Mouse (Mus musculus): ENCODE results near the gene Dgkk. TPM values are rescaled to one million over a fixed set of nuclear protein-coding genes. Genes with fewer than 3 reads are reported as not detected.
A peak's percentile ranks its signal among the peaks of the same experiment; 100 is the strongest.
"Not testable (repeated sequence)": the region's sequence is repeated elsewhere in the genome, so short reads cannot be mapped to it uniquely, and the experiment has no call there.

Dgkk gene
- polyA plus RNA-seq (2014; fragmentation: Nextera tagmentation; extraction: Ambion mirVana): 6.8 and 7.3 TPM in 2 replicates

GRCm38 (mm10) chrX:6779006-6779405 lies at the start of gene Dgkk:
Dgkk (plus strand) TSS chrX:6779306.
- not testable (repeated sequence) for H3K27me3 ChIP-seq (ENCODE audit: control insufficient read depth, insufficient read depth, low read length); ATAC-seq (ENCODE audit: insufficient number of reproducible peaks, insufficient read depth, low FRiP score, low read depth); H3K9me3 ChIP-seq (ENCODE audit: control insufficient read depth, low read length); H3K36me3 ChIP-seq (ENCODE audit: control insufficient read depth, insufficient read depth, low read length); H3K4me1 ChIP-seq (ENCODE audit: control insufficient read depth in 2 of 2, insufficient read depth in 2 of 2, low read length in 2 of 2); H3K27ac ChIP-seq (replicated peaks in 1 of 2; ENCODE audit: control insufficient read depth in 1 of 2, insufficient read depth in 1 of 2, low read depth in 2 of 2, low read length in 2 of 2)
- H3K4me3 ChIP-seq (ENCODE audit: control insufficient read depth in 1 of 2, insufficient read depth in 1 of 2, low read depth in 1 of 2, low read length in 2 of 2): peak within 1 kb of the TSS; percentile 41 to 53
- H3K4me2 ChIP-seq (ENCODE audit: low read length): peak within 1 kb of the TSS; percentile 66
- 27% methylated on average over 23 of the region's 30 CpGs for WGBS
- H3K9ac ChIP-seq (ENCODE audit: low read length): peak within 1 kb of the TSS; percentile 48; the same call in 1 of the 2 replicates

GRCm38 (mm10) chrX:6733998-6734397 lies 45.1 kb upstream of the Dgkk start:
- no peak for ATAC-seq (ENCODE audit: insufficient number of reproducible peaks, insufficient read depth, low FRiP score, low read depth)

GRCm38 (mm10) chrX:6750714-6751113 lies 28.4 kb upstream of the Dgkk start:
- 30% methylated on average over 1 of the region's 1 CpGs for WGBS
- no peaks in the 10 kb centered on the region for H3K9me3 ChIP-seq (ENCODE audit: control insufficient read depth, low read length)
- ATAC-seq (ENCODE audit: insufficient number of reproducible peaks, insufficient read depth, low FRiP score, low read depth): no peak
- no peak overlapping the region for H3K4me2 ChIP-seq (ENCODE audit: low read length)
- no peaks in the 10 kb centered on the region for H3K4me1 ChIP-seq (ENCODE audit: control insufficient read depth in 2 of 2, insufficient read depth in 2 of 2, low read length in 2 of 2)
- H3K9ac ChIP-seq (ENCODE audit: low read length): no peak overlapping the region
- H3K27me3 ChIP-seq (ENCODE audit: control insufficient read depth, insufficient read depth, low read length): no peaks in the 10 kb centered on the region
- H3K4me3 ChIP-seq (ENCODE audit: control insufficient read depth in 1 of 2, insufficient read depth in 1 of 2, low read depth in 1 of 2, low read length in 2 of 2): no peak overlapping the region
- no peak overlapping the region for H3K27ac ChIP-seq (replicated peaks in 1 of 2; ENCODE audit: control insufficient read depth in 1 of 2, insufficient read depth in 1 of 2, low read depth in 2 of 2, low read length in 2 of 2)
- H3K36me3 ChIP-seq (ENCODE audit: control insufficient read depth, insufficient read depth, low read length): no peaks in the 10 kb centered on the region

More at GRCm38 (mm10) chrX:6733998-6734397, 45.1 kb upstream of the Dgkk start:
- Histone ChIP-seq H3K4me3 (ENCODE audit: control insufficient read depth in 1 of 2, insufficient read depth in 1 of 2, low read depth in 1 of 2, low read length in 2 of 2) (no peak overlapping the region), H3K9me3 (ENCODE audit: control insufficient read depth, low read length) (no peaks in the 10 kb centered on the region), H3K4me1 (ENCODE audit: control insufficient read depth in 2 of 2, insufficient read depth in 2 of 2, low read length in 2 of 2) (no peaks in the 10 kb centered on the region), H3K36me3 (ENCODE audit: control insufficient read depth, insufficient read depth, low read length) (no peaks in the 10 kb centered on the region), H3K9ac (ENCODE audit: low read length) (no peak overlapping the region), H3K27ac (replicated peaks in 1 of 2; ENCODE audit: control insufficient read depth in 1 of 2, insufficient read depth in 1 of 2, low read depth in 2 of 2, low read length in 2 of 2) (no peak overlapping the region), H3K27me3 (ENCODE audit: control insufficient read depth, insufficient read depth, low read length) (no peaks in the 10 kb centered on the region), H3K4me2 (ENCODE audit: low read length) (no peak overlapping the region)
- 65% methylated on average over 3 of the region's 3 CpGs for WGBS

GRCm38 (mm10) chrX:6751549-6752047 lies 27.5 kb upstream of the Dgkk start:
- Histone ChIP-seq H3K36me3 (ENCODE audit: control insufficient read depth, insufficient read depth, low read length) (no peaks in the 10 kb centered on the region), H3K9me3 (ENCODE audit: control insufficient read depth, low read length) (no peaks in the 10 kb centered on the region), H3K4me3 (ENCODE audit: control insufficient read depth in 1 of 2, insufficient read depth in 1 of 2, low read depth in 1 of 2, low read length in 2 of 2) (no peak overlapping the region), H3K9ac (ENCODE audit: low read length) (no peak overlapping the region), H3K27me3 (ENCODE audit: control insufficient read depth, insufficient read depth, low read length) (no peaks in the 10 kb centered on the region), H3K27ac (replicated peaks in 1 of 2; ENCODE audit: control insufficient read depth in 1 of 2, insufficient read depth in 1 of 2, low read depth in 2 of 2, low read length in 2 of 2) (no peak overlapping the region), H3K4me1 (ENCODE audit: control insufficient read depth in 2 of 2, insufficient read depth in 2 of 2, low read length in 2 of 2) (no peaks in the 10 kb centered on the region), H3K4me2 (ENCODE audit: low read length) (no peak overlapping the region)
- ATAC-seq (ENCODE audit: insufficient number of reproducible peaks, insufficient read depth, low FRiP score, low read depth): no peak
- WGBS: 54% methylated on average over 6 of the region's 6 CpGs

GRCm38 (mm10) chrX:6777489-6778249 lies 1.4 kb upstream of the Dgkk start:
- Histone ChIP-seq H3K4me1 (ENCODE audit: control insufficient read depth in 2 of 2, insufficient read depth in 2 of 2, low read length in 2 of 2) (no peaks in the 10 kb centered on the region; a peak in 1 of 4 replicates), H3K4me3 (ENCODE audit: control insufficient read depth in 1 of 2, insufficient read depth in 1 of 2, low read depth in 1 of 2, low read length in 2 of 2) (peak overlapping the region; percentile 41 to 53), H3K27me3 (ENCODE audit: control insufficient read depth, insufficient read depth, low read length) (no peaks in the 10 kb centered on the region), H3K36me3 (ENCODE audit: control insufficient read depth, insufficient read depth, low read length) (no peaks in the 10 kb centered on the region), H3K27ac (replicated peaks in 1 of 2; ENCODE audit: control insufficient read depth in 1 of 2, insufficient read depth in 1 of 2, low read depth in 2 of 2, low read length in 2 of 2) (no peak overlapping the region), H3K9ac (ENCODE audit: low read length) (no peak overlapping the region), H3K9me3 (ENCODE audit: control insufficient read depth, low read length) (no peaks in the 10 kb centered on the region), H3K4me2 (ENCODE audit: low read length) (peak overlapping the region; percentile 64)
- no peak for ATAC-seq (ENCODE audit: insufficient number of reproducible peaks, insufficient read depth, low FRiP score, low read depth)
- WGBS: 25% methylated on average over 13 of the region's 13 CpGs

GRCm38 (mm10) chrX:6778250-6778637 lies 862 bp upstream of the Dgkk start:
- H3K36me3 ChIP-seq (ENCODE audit: control insufficient read depth, insufficient read depth, low read length): no peaks in the 10 kb centered on the region
- 13% methylated on average over 22 of the region's 24 CpGs for WGBS
- peak overlapping the region; percentile 41 to 53 for H3K4me3 ChIP-seq (ENCODE audit: control insufficient read depth in 1 of 2, insufficient read depth in 1 of 2, low read depth in 1 of 2, low read length in 2 of 2)
- H3K4me2 ChIP-seq (ENCODE audit: low read length): peak overlapping the region; percentile 64
- no peaks in the 10 kb centered on the region for H3K9me3 ChIP-seq (ENCODE audit: control insufficient read depth, low read length)
- ATAC-seq (ENCODE audit: insufficient number of reproducible peaks, insufficient read depth, low FRiP score, low read depth): peak; percentile 78; the same call in 1 of the 2 replicates
- H3K9ac ChIP-seq (ENCODE audit: low read length): no peak overlapping the region
- H3K27ac ChIP-seq (replicated peaks in 1 of 2; ENCODE audit: control insufficient read depth in 1 of 2, insufficient read depth in 1 of 2, low read depth in 2 of 2, low read length in 2 of 2): no peak overlapping the region
- H3K27me3 ChIP-seq (ENCODE audit: control insufficient read depth, insufficient read depth, low read length): no peaks in the 10 kb centered on the region
- no peaks in the 10 kb centered on the region; a peak in 1 of 4 replicates for H3K4me1 ChIP-seq (ENCODE audit: control insufficient read depth in 2 of 2, insufficient read depth in 2 of 2, low read length in 2 of 2)

GRCm38 (mm10) chrX:6779969-6780539 lies 948 bp downstream of the Dgkk start:
- peak overlapping the region; percentile 66 for H3K4me2 ChIP-seq (ENCODE audit: low read length)
- no peaks in the 10 kb centered on the region for H3K27me3 ChIP-seq (ENCODE audit: control insufficient read depth, insufficient read depth, low read length)
- H3K36me3 ChIP-seq (ENCODE audit: control insufficient read depth, insufficient read depth, low read length): no peaks in the 10 kb centered on the region
- no peaks in the 10 kb centered on the region; a peak in 1 of 4 replicates for H3K4me1 ChIP-seq (ENCODE audit: control insufficient read depth in 2 of 2, insufficient read depth in 2 of 2, low read length in 2 of 2)
- H3K9ac ChIP-seq (ENCODE audit: low read length): no peak overlapping the region
- H3K27ac ChIP-seq (replicated peaks in 1 of 2; ENCODE audit: control insufficient read depth in 1 of 2, insufficient read depth in 1 of 2, low read depth in 2 of 2, low read length in 2 of 2): no peak overlapping the region
- 22% methylated on average over 15 of the region's 16 CpGs for WGBS
- ATAC-seq (ENCODE audit: insufficient number of reproducible peaks, insufficient read depth, low FRiP score, low read depth): no peak
- peak overlapping the region; percentile 37 to 43 for H3K4me3 ChIP-seq (ENCODE audit: control insufficient read depth in 1 of 2, insufficient read depth in 1 of 2, low read depth in 1 of 2, low read length in 2 of 2)
- no peaks in the 10 kb centered on the region for H3K9me3 ChIP-seq (ENCODE audit: control insufficient read depth, low read length)

All from heart, embryonic 14.5 days (tissue).